16 mouse cellular contexts compared by ENCODE assay signal in the genomic region with DNA sequence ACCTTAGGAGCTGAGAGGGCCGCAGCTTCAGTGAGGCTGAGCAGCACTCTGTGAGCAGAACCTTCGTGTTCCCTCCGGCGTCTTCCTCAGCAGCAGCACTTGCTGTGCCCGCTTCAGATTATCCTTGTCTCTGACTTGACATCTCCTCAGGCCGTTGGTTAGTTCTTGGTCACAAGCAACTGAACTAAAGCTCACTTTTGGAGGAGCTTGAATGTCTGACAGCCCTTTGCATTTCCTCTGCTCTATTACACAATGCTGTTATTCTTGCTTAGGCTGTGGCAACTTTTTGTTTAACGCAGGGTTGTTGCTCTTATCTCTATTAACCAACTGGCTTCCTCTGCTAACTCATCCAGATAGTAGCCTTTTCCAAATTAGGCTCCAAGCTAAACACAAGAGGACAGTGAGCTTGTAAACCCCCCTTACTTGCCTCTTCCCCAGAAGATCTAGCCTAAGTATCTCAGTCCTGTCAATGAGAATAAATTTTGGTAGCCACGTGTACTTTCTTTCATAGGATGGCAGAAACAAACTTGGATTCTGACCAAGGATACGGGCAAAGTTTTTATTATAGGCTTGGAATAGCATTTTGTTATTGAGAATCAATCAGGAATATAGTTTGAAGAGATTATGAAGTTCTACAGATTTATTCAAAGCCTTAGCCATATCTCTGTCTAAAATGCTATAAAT. TPM values are rescaled to one million over a fixed set of nuclear protein-coding genes. Genes with fewer than 3 reads are reported as not detected.
DNase-seq lines count a peak whose midpoint lies in the region; ATAC-seq and TF ChIP-seq lines count a peak whose summit lies in the region.
"Had no signal": no experiment of that assay in that cellular context is flagged by ENCODE, and none has a peak within 500 bp of the region (broad histone marks: within the 10 kb centered on the region; RNA-seq: fewer than 3 reads in every experiment).

No protein-coding gene starts in this region.

- H3K36me3 ChIP-seq in heart, embryonic 13.5 days, result peaks cover 70% of the 10 kb centered on the region
- H3K36me3 ChIP-seq in G1E (replicated peaks), result peaks cover 73% of the 10 kb centered on the region
- peaks cover 28% of the 10 kb centered on the region for H3K36me3 ChIP-seq in liver, embryonic 14.5 days (replicated peaks; ENCODE audit: control insufficient read depth, insufficient read depth, low read depth)
- H3K36me3 ChIP-seq in thymus, adult 2 months (ENCODE audit: control insufficient read depth, insufficient read depth, low read length), result peaks cover 4% of the 10 kb centered on the region

- H3K4me3 ChIP-seq in heart, embryonic 13.5 days, result no peak overlapping the region
- peak overlapping the region; percentile 54; the same call in 1 of the 2 replicates for H3K4me3 ChIP-seq in G1E (ENCODE audit: low read depth, low read length)
- H3K4me3 ChIP-seq in liver, embryonic 14.5 days (ENCODE audit: insufficient read depth in 1 of 2, low read depth in 2 of 2, low read length in 2 of 2), result peak overlapping the region; percentile 10 to 26; a peak in 3 of 4 replicates
- no peak overlapping the region for H3K4me3 ChIP-seq in thymus, adult 2 months (ENCODE audit: control insufficient read depth, insufficient read depth, low read length)
- H3K4me3 ChIP-seq: embryonic facial prominence, embryonic 10.5 days; forebrain, embryonic 10.5 days; kidney, embryonic 15.5 days; limb, embryonic 15.5 days had no signal

- H3K9me3 ChIP-seq in heart, embryonic 13.5 days, result no peaks in the 10 kb centered on the region
- H3K9me3 ChIP-seq in G1E (replicated peaks), result peaks cover 5% of the 10 kb centered on the region
- no peaks in the 10 kb centered on the region for H3K9me3 ChIP-seq in liver, embryonic 14.5 days (ENCODE audit: control insufficient read depth, low read length)
- H3K9me3 ChIP-seq: kidney, embryonic 15.5 days; limb, embryonic 15.5 days had no signal

- peak overlapping the region; percentile 48 for H3K27ac ChIP-seq in heart, embryonic 13.5 days (replicated peaks)
- H3K27ac ChIP-seq in liver, embryonic 14.5 days, result peak overlapping the region; percentile 72
- H3K27ac ChIP-seq in thymus, adult 2 months (ENCODE audit: control insufficient read depth, insufficient read depth, low read length), result no peak overlapping the region
- H3K27ac ChIP-seq: embryonic facial prominence, embryonic 10.5 days; forebrain, embryonic 10.5 days; kidney, embryonic 15.5 days; limb, embryonic 15.5 days had no signal

- TF ChIP-seq CTCF in G1E (IDR thresholded peaks at IDR 0.05; ENCODE audit: low read depth, low read length), result no peak
- no peak for TF ChIP-seq CTCF in liver, embryonic 14.5 days (IDR thresholded peaks at IDR 0.05; ENCODE audit: low read depth)
- TF ChIP-seq CTCF in thymus, adult 2 months (IDR thresholded peaks at IDR 0.05; ENCODE audit: borderline replicate concordance, control insufficient read depth, extremely low read depth, insufficient read depth, low read length, poor library complexity), result no peak

- WGBS in heart, embryonic 13.5 days, result 42% methylated on average over 9 of the region's 9 CpGs
- 15% methylated on average over 9 of the region's 9 CpGs for WGBS in liver, embryonic 14.5 days (ENCODE audit: insufficient replicate concordance)
- WGBS in thymus, adult 2 months, result 94% methylated on average over 9 of the region's 9 CpGs

- peak overlapping the region; percentile 37; the same call in 1 of the 2 replicates for H3K9ac ChIP-seq in heart, embryonic 13.5 days
- H3K9ac ChIP-seq in liver, embryonic 14.5 days (replicated peaks), result peak overlapping the region; percentile 48
- H3K9ac ChIP-seq: kidney, embryonic 15.5 days; limb, embryonic 15.5 days had no signal

- H3K4me1 ChIP-seq in heart, embryonic 13.5 days, result peaks cover 82% of the 10 kb centered on the region
- peaks cover 68% of the 10 kb centered on the region for H3K4me1 ChIP-seq in G1E (ENCODE audit: insufficient read depth, low read depth, low read length)
- peaks cover 28 to 36% of the 10 kb centered on the region in 2 experiments for H3K4me1 ChIP-seq in liver, embryonic 14.5 days (replicated peaks; ENCODE audit: control insufficient read depth in 2 of 2, insufficient read depth in 2 of 2, low read length in 1 of 2)
- peaks cover 22% of the 10 kb centered on the region for H3K4me1 ChIP-seq in thymus, adult 2 months (replicated peaks; ENCODE audit: control insufficient read depth, insufficient read depth, low read length)

- ATAC-seq in heart, embryonic 13.5 days (ENCODE audit: extremely low read depth, insufficient number of reproducible peaks, low FRiP score, low TSS enrichment), result 0 out of 2 replicates have a peak, but pooled peaks have one; percentile 40
- peak; percentile 88 for ATAC-seq in G1E (ENCODE audit: extremely low read depth, insufficient number of reproducible peaks, low FRiP score, poor library complexity, severe bottlenecking)
- peak; percentile 80 for ATAC-seq in liver, embryonic 14.5 days (ENCODE audit: insufficient read depth)

- DNase-seq in heart, postnatal 36 days, result no peak
- DNase-seq in G1E (ENCODE audit: low spot score), result peak; percentile 31
- peak; percentile 57 for DNase-seq in c-Kit-positive CD71-positive TER-119-positive erythroid progenitor cells, embryonic 14.5 days (ENCODE audit: low spot score)
- peak in 2 of 3 experiments; percentile 57 to 60 for DNase-seq in liver, embryonic 14.5 days (ENCODE audit: low read depth in 3 of 3, low spot score in 3 of 3)
- no peak for DNase-seq in urinary bladder, postnatal 25 days (ENCODE audit: low spot score)
- no peak for DNase-seq in thymus, adult 2 months
- no peak for DNase-seq in urinary bladder, adult 2 months (ENCODE audit: low spot score)
- DNase-seq: adrenal gland, adult 2 months; cerebellum, postnatal 14 days; lung, postnatal 4 days; right cerebral cortex, adult 18-20 months had no signal

- no peak for TF ChIP-seq POLR2A in thymus, adult 2 months (IDR thresholded peaks at IDR 0.05; ENCODE audit: control insufficient read depth, extremely low read depth, insufficient read depth, low read length, poor library complexity)

- H3K4me2 ChIP-seq in heart, embryonic 13.5 days, result peak overlapping the region; percentile 42
- H3K4me2 ChIP-seq in liver, embryonic 14.5 days (ENCODE audit: low read depth), result peak overlapping the region; percentile 61
- H3K4me2 ChIP-seq: kidney, embryonic 15.5 days; limb, embryonic 15.5 days had no signal

- intact Hi-C loops in heart, postnatal 36 days (cut with DNase I), result no loop called here

- H3K27me3 ChIP-seq in heart, embryonic 13.5 days (replicated peaks), result no peaks in the 10 kb centered on the region
- no peaks in the 10 kb centered on the region for H3K27me3 ChIP-seq in G1E (ENCODE audit: insufficient read depth, low read length)
- no peaks in the 10 kb centered on the region for H3K27me3 ChIP-seq in liver, embryonic 14.5 days (ENCODE audit: control insufficient read depth, insufficient read depth, low read length)
- no peaks in the 10 kb centered on the region for H3K27me3 ChIP-seq in thymus, adult 2 months (ENCODE audit: control insufficient read depth, insufficient read depth, low read length)
- H3K27me3 ChIP-seq: kidney, embryonic 15.5 days; limb, embryonic 15.5 days had no signal

- peak; percentile 78 for TF ChIP-seq EP300 in liver, embryonic 14.5 days (IDR thresholded peaks at IDR 0.05; ENCODE audit: low read depth)

RNA-seq across cellular contexts. Expression of a gene that starts 11.4 kb away (rescaled TPM):
- polyA plus RNA-seq in heart, embryonic 13.5 days (2015; fragmentation: Nextera tagmentation; extraction: Ambion mirVana), result 12.1 and 14.1 TPM in 2 replicates
- total RNA-seq in heart, postnatal 36 days (2021), result 10 to 100 TPM; 23.8 to 25.7 TPM
- total RNA-seq in G1E (2014; fragmentation: Nextera tagmentation), result 95.3 and 100 TPM in 2 replicates
- total RNA-seq in G1E (2017), result 45.8 and 48.7 TPM in 2 replicates
- polyA plus RNA-seq in G1E (2012), result 15.8 and 16.0 TPM in 2 replicates
- polyA plus RNA-seq in liver, embryonic 14.5 days (2012; rRNA removed), result 7.9 and 8.5 TPM in 2 replicates
- 8.1 and 10.2 TPM in 2 replicates for polyA plus RNA-seq in liver, embryonic 14.5 days (2014; fragmentation: Nextera tagmentation; extraction: Ambion mirVana)
- 70.8 and 85.7 TPM in 2 replicates for polyA plus RNA-seq in thymus, adult 2 months (2012; rRNA removed)
- polyA plus RNA-seq in urinary bladder, adult 2 months (2012; rRNA removed), result 14.1 and 17.3 TPM in 2 replicates

Comparison
In these comparisons a context has a peak if more than half of its experiments do, and no peak if none do; other contexts are left out.
1. H3K4me3 ChIP-seq: peak in G1E (single experiment) and liver, embryonic 14.5 days (2 of 2); none in heart, embryonic 13.5 days (single experiment) and thymus, adult 2 months (single experiment).
2. DNase-seq: peak in G1E (single experiment), c-Kit-positive CD71-positive TER-119-positive erythroid progenitor cells, embryonic 14.5 days (single experiment) and liver, embryonic 14.5 days (2 of 3); none in heart, postnatal 36 days (0 of 2), urinary bladder, postnatal 25 days (single experiment), thymus, adult 2 months (single experiment) and urinary bladder, adult 2 months (single experiment).
3. Peak in every context shown above with its lines, with median percentiles within 50 percentile points of each other: ATAC-seq.